Mouse (Mus musculus): ENCODE measurements at regions not wholly inside any gene's neighbourhood (a gene's known extent, or its start where the extent isn't known, plus 50 kb on each side); places are given as distances from the start of the nearest gene placed in this dataset.

DNA sequence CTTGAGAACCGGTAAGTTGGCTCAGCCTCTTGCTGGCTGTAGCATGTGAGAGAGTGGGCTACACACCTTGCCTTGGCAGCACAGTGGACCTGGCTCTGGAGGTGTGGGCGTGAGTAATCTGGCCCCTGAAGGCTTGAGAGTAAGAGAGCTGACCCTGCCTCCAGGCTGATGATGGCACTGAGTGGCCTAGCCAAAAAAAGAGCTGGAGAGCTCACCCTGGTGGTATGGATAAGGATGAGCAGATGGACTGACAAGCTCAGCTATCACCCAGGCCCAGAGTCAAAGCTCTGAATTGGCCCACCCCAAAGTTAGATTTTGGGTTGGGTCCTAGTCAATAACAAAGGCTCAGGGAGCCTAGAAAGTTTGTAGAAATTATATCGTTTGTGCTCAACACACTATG lies 52.8 kb upstream of the Stpg2 start:
- H3K79me2 ChIP-seq (ENCODE audit: control insufficient read depth, insufficient read depth, low read length, poor library complexity): no peaks in the 10 kb centered on the region
- H3K9ac ChIP-seq (ENCODE audit: control insufficient read depth, low read depth, low read length, poor library complexity, severe bottlenecking): no peak overlapping the region
- no peak for DNase-seq (ENCODE audit: low read depth, low spot score)
- H3K9me3 ChIP-seq (replicated peaks; ENCODE audit: insufficient read depth, low read length): no peaks in the 10 kb centered on the region
- TF ChIP-seq JUND (IDR thresholded peaks at IDR 0.05; ENCODE audit: low read depth, low read length) (no peak), MYB (IDR thresholded peaks at IDR 0.05; ENCODE audit: low read depth, low read length) (no peak), ZKSCAN1 (IDR thresholded peaks at IDR 0.05; ENCODE audit: low read depth, low read length) (no peak), POLR2AphosphoS2 (IDR thresholded peaks at IDR 0.05; ENCODE audit: low read length) (no peak), POLR2AphosphoS5 (IDR thresholded peaks at IDR 0.05; ENCODE audit: borderline replicate concordance, low read depth, low read length) (no peak), CHD2 (IDR thresholded peaks at IDR 0.05; ENCODE audit: low read length) (no peak), CTCF (IDR thresholded peaks at IDR 0.05 in 2 of 3, conservative IDR thresholded peaks at IDR 0.05 in 1 of 3; ENCODE audit: control insufficient read depth in 1 of 3, insufficient read depth in 1 of 3, low read depth in 2 of 3, low read length in 3 of 3, poor library complexity in 1 of 3, severe bottlenecking in 1 of 3) (peak in 1 of 3 experiments; percentile 11; a peak in 1 of 6 replicates), SMC3 (IDR thresholded peaks at IDR 0.05; ENCODE audit: low read depth, low read length) (peak; percentile 19; the same call in 1 of the 2 replicates), GABPA (IDR thresholded peaks at IDR 0.05; ENCODE audit: low read depth, low read length) (no peak), RAD21 (IDR thresholded peaks at IDR 0.05; ENCODE audit: low read depth, low read length) (peak; percentile 14)
- no peak overlapping the region for H3K4me3 ChIP-seq (ENCODE audit: control insufficient read depth in 1 of 2, insufficient read depth in 1 of 2, low read depth in 2 of 2, low read length in 2 of 2)
- H3K27ac ChIP-seq (ENCODE audit: control insufficient read depth, low read depth, low read length): no peak overlapping the region
- no peaks in the 10 kb centered on the region for H3K4me1 ChIP-seq (ENCODE audit: control insufficient read depth in 1 of 2, insufficient read depth in 2 of 2, low read length in 2 of 2)
- no peaks in the 10 kb centered on the region for H3K36me3 ChIP-seq (ENCODE audit: control insufficient read depth in 1 of 2, insufficient read depth in 2 of 2, low read length in 2 of 2)
- H3K27me3 ChIP-seq (ENCODE audit: control insufficient read depth in 1 of 2, insufficient read depth in 2 of 2, low read length in 2 of 2): no peaks in the 10 kb centered on the region; a peak in 1 of 4 replicates

DNA sequence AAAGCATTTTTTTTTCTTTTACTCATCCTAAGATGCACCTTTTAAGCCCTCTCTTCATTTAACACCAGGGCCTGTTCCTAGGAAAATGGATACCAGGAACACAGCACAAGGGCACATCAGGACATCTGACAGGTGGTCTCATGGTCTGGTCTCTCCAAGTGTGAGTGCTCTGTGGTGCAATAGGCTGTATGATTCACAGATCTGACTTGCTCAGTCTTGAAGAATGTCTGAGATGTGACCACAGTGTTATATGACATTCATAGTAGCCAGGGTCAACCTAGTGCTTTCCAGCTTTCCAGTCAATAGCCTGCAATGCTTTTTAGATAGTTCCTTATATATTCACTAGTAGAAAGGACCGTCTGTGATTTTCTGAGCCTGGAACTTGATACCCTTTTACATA lies 51.2 kb upstream of the Stpg2 start:
- no peaks in the 10 kb centered on the region for H3K9me3 ChIP-seq (replicated peaks; ENCODE audit: insufficient read depth, low read length)

More for the DNA sequence above, 51.2 kb upstream of the Stpg2 start:
- TF ChIP-seq TAL1 (IDR thresholded peaks at IDR 0.05; ENCODE audit: low read length) (no peak), E2F4 (IDR thresholded peaks at IDR 0.05; ENCODE audit: borderline replicate concordance, low read depth, low read length) (no peak), MAX (IDR thresholded peaks at IDR 0.05; ENCODE audit: low read length) (no peak), ZMIZ1 (IDR thresholded peaks at IDR 0.05; ENCODE audit: low read depth, low read length) (no peak), RAD21 (IDR thresholded peaks at IDR 0.05; ENCODE audit: low read depth, low read length) (no peak), MYC (IDR thresholded peaks at IDR 0.05; ENCODE audit: low read depth, low read length) (no peak), KAT2A (conservative IDR thresholded peaks at IDR 0.05; ENCODE audit: low read depth, low read length) (no peak), SMC3 (IDR thresholded peaks at IDR 0.05; ENCODE audit: low read depth, low read length) (no peak), GABPA (IDR thresholded peaks at IDR 0.05; ENCODE audit: low read depth, low read length) (no peak), MXI1 (IDR thresholded peaks at IDR 0.05; ENCODE audit: low read depth, low read length) (no peak), ETS1 (IDR thresholded peaks at IDR 0.05; ENCODE audit: low read depth, low read length) (no peak), NELFE (IDR thresholded peaks at IDR 0.05; ENCODE audit: low read depth, low read length) (no peak), ZNF384 (IDR thresholded peaks at IDR 0.05; ENCODE audit: low read depth, low read length) (no peak), CHD2 (IDR thresholded peaks at IDR 0.05; ENCODE audit: low read length) (no peak), MYB (IDR thresholded peaks at IDR 0.05; ENCODE audit: low read depth, low read length) (no peak), TCF12 (IDR thresholded peaks at IDR 0.05; ENCODE audit: low read depth, low read length) (no peak), TBP (IDR thresholded peaks at IDR 0.05; ENCODE audit: low read depth, low read length) (no peak)
- no peak overlapping the region for H3K27ac ChIP-seq (ENCODE audit: control insufficient read depth, low read depth, low read length)
- DNase-seq (ENCODE audit: low read depth, low spot score): no peak
- H3K9ac ChIP-seq (ENCODE audit: control insufficient read depth, low read depth, low read length, poor library complexity, severe bottlenecking): no peak overlapping the region
- H3K36me3 ChIP-seq (ENCODE audit: control insufficient read depth in 1 of 2, insufficient read depth in 2 of 2, low read length in 2 of 2): no peaks in the 10 kb centered on the region
- H3K4me1 ChIP-seq (ENCODE audit: control insufficient read depth in 1 of 2, insufficient read depth in 2 of 2, low read length in 2 of 2): no peaks in the 10 kb centered on the region
- no peak overlapping the region for H3K4me3 ChIP-seq (ENCODE audit: control insufficient read depth in 1 of 2, insufficient read depth in 1 of 2, low read depth in 2 of 2, low read length in 2 of 2)
- H3K27me3 ChIP-seq (ENCODE audit: control insufficient read depth in 1 of 2, insufficient read depth in 2 of 2, low read length in 2 of 2): no peaks in the 10 kb centered on the region; a peak in 1 of 4 replicates
- no peaks in the 10 kb centered on the region for H3K79me2 ChIP-seq (ENCODE audit: control insufficient read depth, insufficient read depth, low read length, poor library complexity)

Measured in MEL (cell line).